Mouse (Mus musculus) embryonic facial prominence, embryonic 12.5 days (tissue): Measurements from ENCODE around the gene Fam151a. TPM values are rescaled to one million over a fixed set of nuclear protein-coding genes. Genes with fewer than 3 reads are reported as not detected.
A peak's percentile ranks its signal among the peaks of the same experiment; 100 is the strongest.

Experiments used
- ATAC-seq: fragments of 200-750 bp; cut with Nextera tagmentation; 2 replicates; pipeline ENCODE4 v1.8.0; 2017; ENCODE audit not compliant: insufficient number of reproducible peaks, insufficient read depth, low FRiP score, low TSS enrichment
- H3K27ac ChIP-seq: fragments of 300-500 bp; sonication (generic); 2 replicates; pipeline ENCODE4 v1.5.1; 2016; ENCODE audit warnings: mild to moderate bottlenecking
- H3K27me3 ChIP-seq: fragments of 300-500 bp; sonication (generic); 2 replicates; pipeline ENCODE4 v1.6.1; 2016; ENCODE audit warnings: mild to moderate bottlenecking, moderate library complexity
- H3K36me3 ChIP-seq: fragments of 300-500 bp; sonication (generic); 2 replicates; pipeline ENCODE4 v1.6.1; 2016; ENCODE audit warnings: mild to moderate bottlenecking
- H3K4me1 ChIP-seq: fragments of 300-500 bp; sonication (generic); 2 replicates; pipeline ENCODE4 v1.6.1; 2016
- H3K4me2 ChIP-seq: fragments of 300-500 bp; sonication (generic); replicated peaks from 2 replicates; pipeline ENCODE4 v1.6.1; 2016; ENCODE audit warnings: mild to moderate bottlenecking, moderate library complexity
- H3K4me3 ChIP-seq: fragments of 300-500 bp; sonication (generic); 2 replicates; pipeline ENCODE4 v1.5.1; 2016; ENCODE audit warnings: mild to moderate bottlenecking
- H3K9ac ChIP-seq: fragments of 300-500 bp; sonication (generic); 2 replicates; pipeline ENCODE4 v1.6.1; 2016; ENCODE audit warnings: mild to moderate bottlenecking, moderate library complexity
- H3K9me3 ChIP-seq: fragments of 300-500 bp; sonication (generic); 2 replicates; pipeline ENCODE4 v1.6.1; 2016; ENCODE audit warnings: mild to moderate bottlenecking, moderate library complexity
- WGBS: fragments of 180-500 bp; shearing (Covaris S2); methylation state at CpG from one replicate; pipeline ENCODE4 v1.1.7; 2016; 5-methylcytosine and 5-hydroxymethylcytosine counted together
- polyA plus RNA-seq: library from polyadenylated mRNA; unstranded; fragments of >200 nt; fragmentation: Nextera tagmentation; extraction: Ambion mirVana; gene quantifications from 2 replicates; pipeline ENCODE4 v1.2.1, GENCODE M21; 2016

Fam151a gene
- 0.19 TPM in 1 of 2 replicates, not detected in the other for polyA plus RNA-seq

GRCm38 (mm10) chr4:106733636-106734035, at the start of gene Fam151a:
Gene Fam151a (plus strand): TSS chr4:106733889.
- no peaks in the 10 kb centered on the region for H3K27me3 ChIP-seq
- H3K4me2 ChIP-seq, result no peak within 1 kb of the TSS
- 41% methylated on average over 4 of the region's 4 CpGs for WGBS
- H3K27ac ChIP-seq, result no peak within 1 kb of the TSS
- no peak within 1 kb of the TSS; the same call in 1 of the 2 replicates for H3K9ac ChIP-seq
- ATAC-seq, result no peak
- no peak within 1 kb of the TSS for H3K4me3 ChIP-seq
- H3K4me1 ChIP-seq, result no peaks in the 10 kb centered on the region
- no peaks in the 10 kb centered on the region for H3K36me3 ChIP-seq
- H3K9me3 ChIP-seq, result no peaks in the 10 kb centered on the region

DNA sequence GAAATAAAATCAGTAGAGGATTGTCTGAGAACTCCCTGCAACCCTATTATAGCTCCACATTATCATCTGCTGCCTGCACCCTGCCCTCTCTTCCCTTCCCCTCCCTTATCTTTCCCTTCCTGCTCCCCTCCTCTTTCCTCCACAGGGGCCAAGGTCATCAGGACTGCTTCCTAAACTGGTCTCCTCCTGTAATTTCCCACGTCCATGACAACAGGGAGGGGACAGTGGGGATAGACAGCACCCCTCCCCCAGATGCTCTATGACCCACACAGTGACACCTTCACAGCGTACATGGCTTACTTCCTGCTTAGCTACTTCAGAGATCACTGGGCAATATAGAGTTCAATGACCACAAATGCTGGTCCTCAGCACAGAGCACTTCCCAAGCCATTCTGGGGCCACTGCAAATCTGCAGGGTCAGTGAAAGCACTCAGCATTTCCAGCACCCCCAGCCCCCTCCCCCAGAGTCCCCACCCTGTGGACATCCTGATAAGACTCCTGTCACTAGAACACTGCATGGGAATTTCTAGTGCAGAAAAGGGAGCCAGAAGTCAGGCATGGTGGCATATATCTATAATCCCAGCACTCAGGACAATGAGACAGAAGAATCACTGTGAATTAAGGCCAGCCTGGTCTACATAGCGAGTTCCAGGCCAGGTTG, 44.9 kb upstream of the Fam151a start:
- Histone ChIP-seq H3K27me3 (no peaks in the 10 kb centered on the region), H3K9me3 (0 out of 2 replicates have a peak, but pooled peaks cover 2% of the 10 kb centered on the region), H3K36me3 (no peaks in the 10 kb centered on the region), H3K9ac (no peak overlapping the region), H3K27ac (no peak overlapping the region), H3K4me1 (no peaks in the 10 kb centered on the region), H3K4me3 (no peak overlapping the region), H3K4me2 (no peak overlapping the region)
- 45% methylated on average over 3 of the region's 3 CpGs for WGBS
- ATAC-seq, result no peak

- ATAC-seq, result no peak
- Histone ChIP-seq H3K4me3 (no peak overlapping the region), H3K9ac (no peak overlapping the region), H3K4me1 (no peaks in the 10 kb centered on the region), H3K27me3 (no peaks in the 10 kb centered on the region), H3K9me3 (no peaks in the 10 kb centered on the region), H3K36me3 (no peaks in the 10 kb centered on the region), H3K27ac (no peak overlapping the region), H3K4me2 (no peak overlapping the region)
- WGBS, result 80% methylated on average over 15 of the region's 15 CpGs
Measured at GRCm38 (mm10) chr4:106693841-106694430, 39.8 kb upstream of the Fam151a start.

DNA sequence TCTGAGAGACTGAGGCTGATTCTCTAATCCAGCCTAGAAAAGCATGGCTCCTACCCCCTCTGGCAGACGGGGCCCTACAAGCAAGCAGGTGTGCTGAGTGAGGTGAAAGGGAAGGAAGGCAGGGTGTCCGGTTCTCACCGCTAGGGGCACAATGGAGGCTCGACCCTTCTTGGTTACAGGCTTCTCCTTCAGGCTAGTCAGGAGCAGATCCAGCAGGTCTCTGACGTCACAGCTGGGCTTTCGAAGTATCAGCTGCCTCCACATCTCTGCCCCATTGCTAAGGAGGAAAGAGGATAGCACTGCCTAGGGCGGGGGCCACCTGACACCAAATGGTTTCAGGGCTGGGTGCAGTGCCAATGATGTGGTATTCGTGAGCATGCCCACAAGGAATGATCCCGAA, 33.7 kb upstream of the Fam151a start:
- H3K27me3 ChIP-seq, result no peaks in the 10 kb centered on the region
- 14% methylated on average over 9 of the region's 9 CpGs for WGBS
- ATAC-seq, result peak; percentile 58; the same call in 1 of the 2 replicates
- peaks cover 18% of the 10 kb centered on the region for H3K4me1 ChIP-seq
- no peaks in the 10 kb centered on the region for H3K36me3 ChIP-seq
- H3K27ac ChIP-seq, result 0 out of 2 replicates have a peak overlapping the region, but pooled peaks have one; percentile 12
- H3K4me2 ChIP-seq, result 0 out of 2 replicates have a peak overlapping the region, but pooled peaks have one; percentile 2
- no peak overlapping the region for H3K9ac ChIP-seq
- no peak overlapping the region for H3K4me3 ChIP-seq
- no peaks in the 10 kb centered on the region for H3K9me3 ChIP-seq

DNA sequence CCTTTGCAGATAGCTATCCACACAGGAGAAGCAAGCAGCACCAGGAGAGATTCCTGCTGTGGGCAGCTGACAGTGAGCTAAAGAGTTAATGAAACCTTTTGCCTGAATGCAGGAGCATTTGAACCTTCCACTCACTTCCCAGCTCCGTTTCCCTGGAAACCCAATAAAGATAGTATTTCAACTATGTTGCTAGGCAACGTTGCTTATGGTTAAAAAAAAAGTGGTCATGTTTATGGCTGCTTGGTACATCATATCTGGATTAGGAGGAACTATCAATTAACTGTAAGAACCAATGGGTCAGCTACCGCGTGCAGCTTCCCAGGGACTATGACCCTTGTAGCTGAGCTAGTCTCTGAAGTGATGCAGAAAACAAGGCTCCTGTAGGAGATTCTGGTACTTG, 32.9 kb upstream of the Fam151a start:
- no peaks in the 10 kb centered on the region for H3K36me3 ChIP-seq
- H3K9ac ChIP-seq, result no peak overlapping the region
- no peak for ATAC-seq
- H3K4me3 ChIP-seq, result no peak overlapping the region
- H3K4me1 ChIP-seq, result peaks cover 18% of the 10 kb centered on the region
- no peak overlapping the region for H3K4me2 ChIP-seq
- H3K27ac ChIP-seq, result peak overlapping the region; percentile 12; the same call in 1 of the 2 replicates
- WGBS, result 36% methylated on average over 4 of the region's 4 CpGs
- no peaks in the 10 kb centered on the region for H3K27me3 ChIP-seq
- no peaks in the 10 kb centered on the region for H3K9me3 ChIP-seq

- no peak overlapping the region for H3K27ac ChIP-seq
- 81% methylated on average over 10 of the region's 10 CpGs for WGBS
- no peaks in the 10 kb centered on the region for H3K36me3 ChIP-seq
- H3K4me2 ChIP-seq, result no peak overlapping the region
- H3K4me3 ChIP-seq, result no peak overlapping the region
- ATAC-seq, result no peak
- H3K27me3 ChIP-seq, result no peaks in the 10 kb centered on the region
- peaks cover 18% of the 10 kb centered on the region for H3K4me1 ChIP-seq
- no peaks in the 10 kb centered on the region for H3K9me3 ChIP-seq
- H3K9ac ChIP-seq, result no peak overlapping the region
Measured at GRCm38 (mm10) chr4:106703956-106704355, 29.7 kb upstream of the Fam151a start.

GRCm38 (mm10) chr4:106704416-106704815, 29.3 kb upstream of the Fam151a start:
- ATAC-seq, result no peak
- Histone ChIP-seq H3K36me3 (no peaks in the 10 kb centered on the region), H3K9me3 (no peaks in the 10 kb centered on the region), H3K4me3 (no peak overlapping the region), H3K4me2 (no peak overlapping the region), H3K27ac (no peak overlapping the region), H3K9ac (no peak overlapping the region), H3K27me3 (no peaks in the 10 kb centered on the region), H3K4me1 (peaks cover 18% of the 10 kb centered on the region)
- 70% methylated on average over 11 of the region's 11 CpGs for WGBS

GRCm38 (mm10) chr4:106705096-106705665, 28.5 kb upstream of the Fam151a start:
- Histone ChIP-seq H3K9me3 (no peaks in the 10 kb centered on the region), H3K27ac (no peak overlapping the region), H3K9ac (no peak overlapping the region), H3K27me3 (no peaks in the 10 kb centered on the region), H3K4me1 (peaks cover 13% of the 10 kb centered on the region), H3K36me3 (no peaks in the 10 kb centered on the region), H3K4me3 (no peak overlapping the region), H3K4me2 (no peak overlapping the region)
- ATAC-seq, result no peak
- 63% methylated on average over 8 of the region's 8 CpGs for WGBS

DNA sequence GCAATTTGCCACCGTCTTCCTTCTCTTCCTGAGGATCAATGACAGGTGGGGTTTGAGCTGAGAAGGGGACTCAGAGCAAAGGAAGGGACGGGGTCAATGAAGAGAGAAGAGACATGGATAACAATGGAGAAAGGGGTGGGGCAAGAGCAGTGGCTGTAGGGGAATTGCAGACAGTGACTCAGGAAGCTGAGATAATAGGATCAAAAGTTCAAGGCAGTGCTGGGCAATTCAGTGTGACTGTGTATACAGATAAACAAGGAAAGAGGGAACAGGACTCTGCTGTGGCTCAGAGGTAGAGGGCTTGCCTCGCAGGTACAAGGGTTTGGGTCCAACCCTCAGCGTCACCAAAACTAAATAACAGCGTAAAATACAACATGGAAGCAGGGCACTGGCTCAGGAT, 25.7 kb upstream of the Fam151a start:
- Histone ChIP-seq H3K9ac (no peak overlapping the region; the same call in 1 of the 2 replicates), H3K4me2 (peak overlapping the region; percentile 32; the same call in 1 of the 2 replicates), H3K4me3 (no peak overlapping the region), H3K27ac (no peak overlapping the region), H3K27me3 (no peaks in the 10 kb centered on the region), H3K36me3 (no peaks in the 10 kb centered on the region), H3K9me3 (no peaks in the 10 kb centered on the region), H3K4me1 (0 out of 2 replicates have a peak, but pooled peaks cover 2% of the 10 kb centered on the region)
- ATAC-seq, result no peak
- WGBS, result 37% methylated on average over 5 of the region's 5 CpGs

GRCm38 (mm10) chr4:106708408-106708807, 25.3 kb upstream of the Fam151a start:
- 0 out of 2 replicates have a peak, but pooled peaks cover 2% of the 10 kb centered on the region for H3K4me1 ChIP-seq
- peak overlapping the region; percentile 32; the same call in 1 of the 2 replicates for H3K4me2 ChIP-seq
- no peak overlapping the region for H3K27ac ChIP-seq
- H3K27me3 ChIP-seq, result no peaks in the 10 kb centered on the region
- no peak overlapping the region for H3K4me3 ChIP-seq
- H3K36me3 ChIP-seq, result no peaks in the 10 kb centered on the region
- H3K9ac ChIP-seq, result no peak overlapping the region; the same call in 1 of the 2 replicates
- no peaks in the 10 kb centered on the region for H3K9me3 ChIP-seq
- 3% methylated on average over 8 of the region's 8 CpGs for WGBS
- no peak for ATAC-seq

GRCm38 (mm10) chr4:106713622-106714021, 20.1 kb upstream of the Fam151a start:
- H3K4me3 ChIP-seq, result no peak overlapping the region
- 92% methylated on average over 6 of the region's 6 CpGs for WGBS

GRCm38 (mm10) chr4:106720631-106721030, 13.1 kb upstream of the Fam151a start:
- H3K4me3 ChIP-seq, result no peak overlapping the region
- H3K9me3 ChIP-seq, result no peaks in the 10 kb centered on the region
- no peaks in the 10 kb centered on the region for H3K4me1 ChIP-seq
- WGBS, result 90% methylated on average over 4 of the region's 4 CpGs
- H3K27me3 ChIP-seq, result no peaks in the 10 kb centered on the region
- no peaks in the 10 kb centered on the region for H3K36me3 ChIP-seq
- no peak overlapping the region for H3K9ac ChIP-seq
- H3K27ac ChIP-seq, result no peak overlapping the region
- no peak overlapping the region for H3K4me2 ChIP-seq
- no peak for ATAC-seq

More at GRCm38 (mm10) chr4:106713622-106714021, 20.1 kb upstream of the Fam151a start:
- no peak overlapping the region for H3K27ac ChIP-seq
- ATAC-seq, result no peak
- H3K36me3 ChIP-seq, result no peaks in the 10 kb centered on the region
- H3K27me3 ChIP-seq, result no peaks in the 10 kb centered on the region
- no peaks in the 10 kb centered on the region for H3K4me1 ChIP-seq
- H3K9ac ChIP-seq, result no peak overlapping the region
- no peak overlapping the region for H3K4me2 ChIP-seq
- H3K9me3 ChIP-seq, result no peaks in the 10 kb centered on the region
